Mouse (Mus musculus) retina, embryonic 14.5 days (tissue): ENCODE data around the gene Slc25a13.
A peak's percentile ranks its signal among the peaks of the same experiment; 100 is the strongest.

Experiments
- DNase-seq: peaks from one replicate; pipeline ENCODE4 v3.0.0-alpha.2; 2015; ENCODE audit warnings: low spot score

The Slc25a13 gene

DNA sequence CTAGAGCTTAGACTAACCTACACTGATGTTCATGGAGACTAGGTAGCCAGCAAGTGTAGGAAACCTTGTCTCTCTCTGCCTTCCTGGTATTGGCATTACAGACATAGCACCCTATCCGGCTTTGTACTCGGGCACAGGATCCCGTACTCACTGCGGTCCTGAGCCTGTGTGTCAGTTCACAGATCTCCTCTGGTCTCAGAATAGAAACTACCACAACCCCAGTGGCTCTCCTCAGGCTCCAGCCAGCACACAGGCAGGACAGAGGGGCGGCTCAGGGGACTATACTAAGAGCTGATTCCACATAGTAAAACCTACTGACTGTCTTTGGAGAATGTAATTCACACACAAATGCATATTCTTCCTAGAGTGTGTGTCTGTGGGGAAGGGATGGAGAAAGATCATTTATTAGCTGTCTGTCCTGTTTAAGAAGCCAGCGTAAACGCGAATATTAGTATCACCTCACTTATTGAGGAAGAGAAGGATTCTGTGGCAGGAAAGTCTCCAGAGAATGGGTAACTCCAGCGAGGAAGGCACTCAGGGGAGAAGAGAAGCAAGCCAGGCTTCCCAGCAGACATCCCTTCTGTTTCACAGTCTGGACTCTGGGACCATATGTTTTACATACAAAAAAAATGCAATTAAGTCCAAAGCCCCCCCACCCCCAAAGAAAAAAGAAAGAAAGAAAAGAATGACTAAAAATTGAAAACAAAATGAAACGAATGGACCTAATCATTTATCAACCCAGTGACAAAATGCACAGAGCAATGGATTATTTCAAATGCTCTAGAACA, 49.4 kb downstream of the Slc25a13 start:
- DNase-seq, result no peak

DNA sequence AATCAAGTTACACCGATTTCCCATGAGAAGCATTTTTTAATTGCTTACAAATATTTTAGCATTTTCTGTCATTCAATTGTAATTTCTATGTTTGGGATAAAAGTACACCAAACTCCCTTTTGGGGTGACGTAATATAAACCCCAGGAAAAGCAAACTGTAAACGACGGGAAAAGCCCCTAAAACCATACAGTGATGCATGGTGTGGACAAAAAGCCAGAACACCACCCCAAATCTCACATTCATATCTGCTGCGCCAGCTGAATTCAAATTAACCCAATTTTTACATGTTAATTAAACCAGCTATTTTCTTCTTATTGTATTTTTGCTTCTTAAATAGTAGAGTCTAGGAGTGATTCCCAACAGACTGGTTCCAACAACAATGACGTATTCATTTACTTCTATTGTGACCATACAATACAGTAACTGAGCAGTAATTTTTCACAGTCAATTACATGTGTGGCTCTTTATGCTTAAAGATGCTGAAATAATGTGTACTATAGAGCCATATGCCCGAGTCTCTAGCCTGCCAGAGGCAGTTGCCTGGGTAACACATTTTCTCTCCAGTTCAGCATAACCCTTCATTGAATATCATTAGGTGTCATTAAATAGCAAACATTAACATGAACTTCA, 53.9 kb downstream of the Slc25a13 start:
- DNase-seq, result peak; percentile 83

DNA sequence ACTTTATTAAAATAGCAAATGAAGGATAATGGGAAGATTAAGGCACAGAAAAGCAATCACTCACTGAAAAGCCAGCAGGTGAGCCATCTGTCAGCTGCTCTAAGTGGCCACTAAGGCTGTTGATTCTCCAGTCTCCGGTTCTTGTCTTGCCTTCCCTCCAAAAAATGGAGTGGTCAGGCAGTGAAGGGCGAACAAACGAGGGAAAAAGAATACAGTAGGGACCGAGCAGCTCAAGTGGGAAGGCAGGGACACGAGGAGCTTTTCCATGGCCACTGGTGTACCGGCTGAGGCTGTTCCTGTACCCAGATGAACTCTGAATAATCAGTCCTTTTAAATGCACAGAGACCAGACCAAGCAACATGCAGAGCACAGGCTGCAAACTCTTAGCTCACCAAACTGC, 54.8 kb downstream of the Slc25a13 start:
- DNase-seq, result peak; percentile 25

DNA sequence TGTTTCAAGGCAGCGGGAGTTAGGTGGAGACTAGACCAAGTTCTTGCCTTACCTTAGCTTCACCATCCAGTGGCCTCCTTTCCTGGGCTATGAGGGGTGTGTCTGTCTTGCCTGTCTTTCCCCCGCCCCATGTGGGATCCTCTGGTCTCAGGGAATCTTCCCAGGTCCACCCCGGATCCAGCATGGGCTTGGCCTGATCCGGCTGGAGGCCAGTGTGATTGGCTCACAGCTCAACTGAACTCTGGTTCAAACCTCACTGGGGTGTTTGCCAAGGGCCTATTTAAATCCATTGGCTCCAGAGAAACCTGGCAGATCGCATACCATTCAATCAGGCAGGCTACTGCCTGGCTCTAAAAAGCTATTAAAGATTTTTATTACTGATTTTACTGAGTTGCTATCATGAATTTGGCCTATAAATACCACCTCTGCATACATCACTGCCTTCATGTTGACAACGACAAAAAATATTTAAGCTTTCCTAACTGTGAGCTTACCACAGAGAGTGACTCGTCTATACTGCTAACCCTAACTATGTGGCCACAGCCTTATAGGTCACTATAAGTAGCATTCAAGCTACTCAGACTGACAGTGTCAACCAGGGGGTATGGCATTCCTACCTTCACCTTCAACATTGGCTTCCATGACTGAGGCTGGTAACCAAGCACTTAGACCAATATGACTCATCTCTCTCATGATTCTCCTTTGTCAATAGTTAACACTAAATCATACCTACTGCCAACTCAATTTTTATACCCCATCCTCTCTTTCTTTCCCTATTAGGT, 56.1 kb downstream of the Slc25a13 start:
- DNase-seq, result no peak

DNA sequence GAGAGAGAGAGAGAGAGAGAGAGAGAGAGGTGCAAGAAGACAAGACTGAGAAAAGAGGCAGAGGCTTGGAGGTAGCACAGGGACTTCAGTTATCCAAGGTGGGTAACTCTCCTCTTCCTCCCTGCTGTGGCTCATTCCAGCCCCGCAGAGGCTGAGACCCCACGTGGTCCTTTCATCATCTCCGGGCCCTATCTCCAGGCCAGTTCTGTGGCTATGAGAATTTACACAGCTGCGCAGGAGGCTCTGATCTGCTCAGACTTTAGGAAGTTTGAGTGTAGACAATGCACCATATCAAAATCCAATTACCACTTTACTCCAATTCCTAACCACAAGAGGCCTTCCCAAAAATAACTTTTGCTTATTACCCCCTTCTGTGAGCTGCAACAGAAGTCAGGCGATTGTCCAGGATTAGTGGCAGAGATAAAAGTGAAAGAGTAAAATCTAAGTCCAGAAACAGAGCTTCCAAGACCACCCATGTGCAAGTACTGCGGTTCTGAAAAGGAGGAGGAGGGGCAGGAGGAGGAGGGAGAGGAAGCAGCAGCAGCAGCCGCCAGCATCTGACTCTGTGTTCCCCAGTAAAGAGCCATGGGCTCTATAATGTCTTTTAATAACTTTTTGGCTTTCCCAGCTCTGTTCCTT, 57.6 kb downstream of the Slc25a13 start:
- peak; percentile 38 for DNase-seq

DNA sequence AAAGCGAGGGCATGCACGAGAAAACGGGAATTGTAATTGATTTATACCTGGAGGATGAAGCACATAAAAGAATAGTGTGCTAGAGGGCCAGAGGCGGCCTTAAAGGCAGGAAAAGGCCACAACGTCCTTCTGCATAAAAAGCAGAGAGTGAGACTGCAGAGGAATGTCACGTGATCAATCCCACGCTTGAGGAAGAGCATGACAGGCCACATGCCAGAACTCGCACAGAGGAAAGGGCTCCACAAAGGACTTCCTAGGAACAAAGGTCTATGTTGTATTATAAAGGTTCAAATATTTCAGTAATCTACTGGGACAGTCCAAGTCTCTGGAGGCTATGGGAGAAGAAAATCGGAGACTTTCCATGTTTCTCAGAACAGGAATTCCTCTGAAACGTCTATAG, 63.5 kb downstream of the Slc25a13 start:
- no peak for DNase-seq

DNA sequence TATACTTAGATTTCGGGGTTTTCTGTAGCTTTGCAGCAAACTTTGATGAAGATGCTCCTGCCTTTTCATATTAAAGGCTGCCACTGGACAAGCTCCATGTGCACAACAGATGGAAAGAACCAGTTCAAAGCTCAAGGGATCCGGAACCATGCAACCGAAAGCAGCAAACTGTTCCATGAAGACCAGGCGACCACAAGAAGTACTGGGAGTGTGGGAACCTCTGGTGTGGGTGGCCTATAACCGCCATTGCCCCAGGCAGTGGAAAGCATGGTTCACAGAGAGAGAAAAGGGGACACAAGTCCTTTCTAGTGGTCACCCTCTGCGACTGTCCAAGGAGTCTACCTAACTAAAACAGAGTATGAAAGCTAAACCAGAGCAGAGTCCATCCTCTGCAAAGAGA, 66.2 kb downstream of the Slc25a13 start:
- no peak for DNase-seq

DNA sequence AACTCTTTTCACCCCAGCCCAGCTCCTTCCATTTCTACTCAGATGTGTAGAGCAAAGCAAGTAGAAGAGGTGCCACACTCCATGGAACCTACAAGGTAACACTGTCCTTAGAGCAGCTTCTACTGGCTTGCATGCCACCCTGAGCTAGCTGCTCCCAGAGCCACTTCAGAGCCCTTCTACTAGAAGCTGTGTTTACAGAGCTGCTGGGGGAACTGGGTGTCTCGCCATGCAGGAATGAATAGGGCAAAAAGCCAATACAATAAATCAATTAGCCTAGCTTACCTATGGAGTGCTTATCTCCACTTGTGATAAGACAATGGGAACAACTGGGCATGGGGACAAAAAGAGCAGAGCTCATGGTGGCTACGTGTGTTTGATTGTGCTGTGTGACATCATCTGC, 67.2 kb downstream of the Slc25a13 start:
- DNase-seq, result no peak

DNA sequence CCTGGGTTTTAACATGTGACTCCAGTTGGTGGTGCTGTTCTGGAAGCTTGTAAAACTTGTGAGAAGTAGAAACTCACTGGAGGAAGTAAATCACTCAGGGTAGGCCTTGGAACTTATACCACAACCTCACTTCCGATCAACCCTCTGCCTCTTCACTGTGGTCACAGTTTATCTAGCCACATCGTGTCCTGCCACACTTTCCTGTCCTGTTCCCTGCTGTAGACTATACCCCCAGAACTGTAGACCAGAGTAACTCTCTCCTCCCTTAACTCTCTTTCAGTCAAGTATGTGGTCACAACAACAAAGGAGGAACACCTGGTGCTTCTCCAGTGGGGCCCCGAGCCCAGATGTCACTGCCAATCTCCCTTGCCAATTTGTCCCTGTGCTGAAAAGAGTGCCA, 67.6 kb downstream of the Slc25a13 start:
- DNase-seq, result no peak

DNA sequence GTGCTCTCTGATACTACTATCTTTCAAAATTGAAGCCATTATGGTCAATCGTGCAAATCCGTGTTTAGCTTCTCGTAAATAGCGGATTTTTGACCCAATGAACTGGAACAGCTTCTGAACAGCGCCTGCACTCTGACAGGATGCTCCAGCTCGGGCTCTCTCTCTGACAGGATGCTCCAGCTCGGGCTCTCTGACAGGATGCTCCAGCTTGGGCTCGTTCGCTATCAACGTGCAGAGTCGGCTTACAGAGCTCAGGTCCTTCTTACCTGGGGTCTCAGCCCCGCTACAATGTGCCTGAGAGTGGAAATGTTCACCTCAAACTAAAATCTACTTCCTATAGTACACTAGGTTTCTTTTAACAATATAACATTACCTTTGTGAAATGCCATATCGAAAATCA, 71.6 kb downstream of the Slc25a13 start:
- no peak for DNase-seq

DNA sequence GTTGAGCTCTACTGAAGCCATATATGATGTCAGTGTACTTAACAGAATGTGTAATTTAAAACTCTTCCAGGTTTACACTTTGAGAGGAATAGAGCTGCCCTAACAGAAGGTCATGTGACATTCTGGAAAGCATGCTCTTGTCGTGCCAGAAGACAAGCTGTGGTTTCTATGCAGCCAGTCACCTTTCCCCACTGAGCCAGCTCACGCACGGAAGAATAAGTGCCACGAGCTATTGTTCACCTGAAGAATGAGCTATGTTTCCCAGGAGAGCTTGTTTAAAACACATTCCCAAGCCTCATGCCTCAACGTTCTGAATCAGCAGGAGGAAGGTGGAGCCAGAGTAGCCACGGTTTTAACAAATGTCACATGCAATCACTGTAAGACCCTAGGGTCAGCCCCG, 73.4 kb downstream of the Slc25a13 start:
- no peak for DNase-seq

DNA sequence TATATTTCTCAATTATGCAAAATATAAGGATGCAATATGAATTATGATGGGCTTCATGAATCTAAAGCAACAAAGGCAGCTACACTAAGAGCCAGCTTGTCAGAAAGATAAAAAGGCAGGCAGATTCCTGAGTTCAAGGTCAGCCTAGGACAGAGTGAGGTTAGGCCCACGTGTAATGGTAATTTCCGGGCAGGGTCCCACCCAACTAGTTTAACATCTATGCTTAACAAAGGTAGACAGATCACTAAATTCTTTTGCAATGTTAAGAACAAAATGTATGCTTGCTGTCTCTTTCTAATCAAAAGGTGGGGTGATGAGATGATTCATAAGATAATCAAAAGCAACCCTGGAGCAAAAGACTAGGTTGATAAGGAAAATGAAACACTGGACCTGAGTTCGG, 76.6 kb downstream of the Slc25a13 start:
- no peak for DNase-seq

DNA sequence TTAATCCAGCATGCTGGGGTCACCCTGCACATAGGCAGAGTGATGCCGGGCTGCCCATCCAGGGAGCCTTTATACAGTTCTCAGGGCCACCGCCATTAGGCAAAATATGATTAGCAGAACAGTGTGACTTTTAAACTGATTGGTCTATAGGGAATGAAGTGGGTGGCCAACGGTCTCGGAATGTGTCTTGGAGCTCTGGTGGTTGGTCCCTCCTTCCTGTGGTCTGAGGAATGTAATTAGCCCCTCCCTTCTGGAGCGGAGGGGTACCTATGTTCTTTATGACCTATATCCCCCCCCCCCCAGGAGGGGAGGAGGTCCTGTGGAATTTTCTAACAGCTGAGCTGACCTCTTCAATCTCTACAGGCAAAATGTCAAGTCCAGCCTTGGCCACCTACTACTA, 77.9 kb downstream of the Slc25a13 start:
- DNase-seq, result no peak

DNA sequence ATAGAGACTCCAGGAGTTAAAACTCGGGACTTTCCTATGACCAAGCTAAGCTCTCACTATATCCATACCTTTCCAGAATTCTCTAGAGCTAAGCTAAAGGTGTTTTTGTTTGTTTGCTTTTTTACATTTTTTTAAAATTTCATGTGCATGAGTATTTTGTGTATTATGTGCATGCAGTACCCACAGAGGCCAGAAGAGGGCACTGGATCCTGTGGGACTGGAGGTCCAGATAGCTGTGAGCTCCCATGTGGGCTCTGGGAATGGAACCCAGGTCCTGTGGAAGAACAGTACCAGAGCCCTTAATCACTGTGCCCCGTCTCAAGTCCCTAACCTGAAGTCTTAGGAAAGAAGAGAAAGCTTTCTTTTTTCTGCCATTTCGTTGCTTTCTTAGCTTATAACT, 80.2 kb downstream of the Slc25a13 start:
- DNase-seq, result no peak

DNA sequence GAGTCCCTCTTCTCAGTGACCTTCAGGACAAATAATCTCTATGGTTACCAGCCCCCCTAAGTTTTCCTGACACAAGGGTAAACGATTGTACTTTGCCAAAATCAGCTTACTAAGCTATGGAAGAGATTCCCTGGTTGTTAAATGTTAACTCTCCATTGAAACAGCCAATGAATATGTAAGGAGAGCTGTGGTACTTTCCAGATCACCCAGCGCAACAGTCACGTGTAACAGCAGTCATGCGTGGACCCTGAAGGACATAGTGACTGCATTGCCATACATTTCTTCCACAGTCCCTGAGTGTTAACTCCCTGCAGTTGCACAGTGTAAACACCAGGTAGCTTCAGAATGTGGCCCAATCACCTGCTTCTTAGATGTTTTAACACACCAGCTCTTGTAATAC, 82.0 kb downstream of the Slc25a13 start:
- DNase-seq, result no peak

DNA sequence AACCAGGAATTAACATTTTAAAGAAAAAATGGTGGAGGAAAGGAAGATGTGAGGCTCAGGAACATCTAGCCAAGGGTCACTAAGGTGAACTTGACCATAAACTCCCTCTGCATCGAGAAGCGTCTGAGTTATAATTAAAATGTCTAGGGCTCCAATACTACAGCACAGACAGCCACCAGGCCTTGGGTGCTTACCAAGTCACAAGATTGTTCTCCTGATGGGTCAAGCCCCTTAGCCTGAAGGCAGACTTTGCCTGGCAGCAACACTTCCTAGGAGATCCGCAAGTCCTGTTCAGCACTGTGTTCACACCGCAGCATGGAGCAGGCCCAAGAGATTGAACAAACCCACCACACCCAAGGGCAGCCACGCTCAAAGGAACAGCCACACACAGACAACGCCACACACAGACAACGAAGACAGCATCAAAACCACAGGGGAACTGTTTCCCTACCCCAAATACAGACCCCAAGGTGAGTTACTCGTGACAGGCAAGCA, 83.4 kb downstream of the Slc25a13 start:
- no peak for DNase-seq

DNA sequence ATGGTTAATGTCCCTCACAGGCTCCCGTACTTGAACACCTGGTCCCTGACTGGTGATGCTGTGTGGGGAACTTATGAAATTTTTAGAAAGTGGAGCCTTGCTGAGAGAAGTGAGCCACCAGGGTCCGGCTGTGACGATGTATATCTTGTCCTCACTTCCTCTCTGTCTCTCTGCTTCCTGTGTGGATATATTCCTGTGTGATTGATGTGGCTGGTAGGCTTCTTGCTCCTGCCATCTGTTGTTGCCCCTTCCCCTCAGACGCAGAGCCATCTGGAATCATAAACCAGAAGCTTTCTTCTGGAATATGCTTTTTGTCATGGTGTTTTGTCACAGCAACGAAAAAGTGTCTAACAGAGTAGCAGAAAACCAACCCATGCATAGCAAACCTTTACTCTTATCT, 84.9 kb downstream of the Slc25a13 start:
- DNase-seq, result no peak

DNA sequence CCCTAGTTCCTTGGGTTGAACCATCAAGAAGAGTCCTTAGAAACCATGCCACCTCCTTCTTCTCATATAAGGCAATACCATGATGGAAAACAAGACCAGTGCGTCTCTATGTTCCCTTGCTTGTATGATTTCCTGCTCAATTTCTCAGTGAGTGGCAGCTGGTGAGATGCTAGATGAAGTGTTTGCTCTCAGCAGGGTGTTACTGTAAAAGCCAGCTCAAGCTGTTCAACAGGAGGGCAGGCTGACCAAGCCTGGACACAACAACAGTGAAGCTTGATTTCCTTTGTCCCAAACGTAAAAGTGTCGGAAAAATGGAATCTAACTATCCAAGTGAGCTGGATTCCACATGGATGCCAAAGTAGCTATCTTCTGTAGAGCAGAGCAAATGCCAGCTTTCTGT, 91.4 kb downstream of the Slc25a13 start:
- no peak for DNase-seq

DNA sequence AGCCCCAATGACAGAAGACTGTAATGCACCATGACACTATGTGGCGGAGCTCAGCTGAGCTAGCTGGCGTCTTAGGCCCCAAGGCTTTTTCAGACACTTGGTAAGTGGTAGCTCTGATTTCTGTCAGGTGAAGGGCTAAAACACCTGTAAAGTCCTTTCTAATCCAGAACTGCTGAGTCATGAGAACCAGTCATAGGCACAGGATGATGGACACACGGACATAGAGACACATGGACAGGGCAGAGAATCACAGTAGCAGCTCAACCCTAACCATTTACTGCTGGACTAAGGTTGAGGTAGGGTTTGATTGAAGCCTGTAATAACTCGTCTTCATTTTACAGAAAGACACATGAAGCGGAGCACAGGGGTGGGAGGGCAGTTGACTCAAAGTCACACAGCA, 95.1 kb downstream of the Slc25a13 start:
- DNase-seq, result no peak

DNA sequence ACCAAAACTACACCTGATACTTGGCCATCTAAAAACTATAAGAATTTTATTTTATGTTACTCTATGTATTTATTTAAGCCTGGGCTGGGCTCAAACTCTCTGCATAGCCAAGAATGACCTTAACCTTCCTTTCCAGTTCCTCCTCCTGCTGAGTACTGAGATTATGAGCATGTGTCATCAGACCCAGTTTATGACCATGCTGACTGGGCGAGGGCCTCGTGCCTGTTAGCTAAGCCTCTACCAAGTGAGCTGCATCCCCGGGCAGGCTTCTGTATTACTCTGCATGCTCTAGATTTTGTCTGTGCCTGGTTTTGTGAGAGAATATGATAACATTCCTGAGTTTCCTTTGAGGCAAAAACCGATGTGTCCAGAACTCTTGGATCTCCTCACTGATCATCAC, 96.1 kb downstream of the Slc25a13 start:
- no peak for DNase-seq

DNA sequence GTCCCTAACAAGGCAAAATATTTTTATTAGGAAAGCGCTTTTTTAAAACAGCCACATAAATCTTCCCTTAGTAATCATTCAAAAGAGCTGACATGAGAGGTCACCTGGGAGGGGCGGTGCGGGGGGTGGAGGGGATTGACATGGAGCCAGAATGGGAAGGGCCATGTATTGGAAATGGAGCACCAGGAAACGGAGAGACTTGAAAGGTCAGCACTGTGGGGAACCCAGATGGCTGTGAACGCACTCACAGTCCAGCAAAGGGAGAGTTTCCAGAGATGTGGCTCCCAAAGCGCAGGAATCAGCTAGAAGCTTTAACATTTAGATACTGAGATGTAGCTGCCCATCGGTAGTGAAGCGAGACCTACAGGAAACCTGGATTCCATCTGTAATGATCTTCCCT, 101.2 kb downstream of the Slc25a13 start:
- no peak for DNase-seq

DNA sequence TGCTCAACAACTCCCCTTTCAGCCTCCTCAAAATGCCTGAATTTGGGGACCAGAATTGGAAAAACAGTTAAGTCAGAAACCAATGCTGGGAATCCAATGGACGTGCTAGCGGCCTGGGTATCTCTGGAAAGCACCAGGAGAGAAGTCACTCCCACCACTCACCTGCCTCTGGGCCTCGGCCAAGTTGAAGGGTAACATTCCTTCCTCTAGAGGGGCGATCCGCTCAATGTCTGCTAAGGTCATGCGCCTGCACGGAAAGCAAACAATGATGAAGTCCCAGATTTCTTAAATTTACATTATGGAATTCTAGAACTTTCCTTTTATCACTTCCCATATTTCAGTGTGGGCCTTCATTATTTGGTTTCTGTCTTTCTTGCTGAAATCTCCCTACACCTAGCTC, 103.2 kb downstream of the Slc25a13 start:
- DNase-seq, result no peak
